Mouse (Mus musculus) yolk sac, embryonic 10.5 days (tissue): ENCODE measurements around the gene Golph3.
A peak's percentile ranks its signal among the peaks of the same experiment; 100 is the strongest.

Experiments used
- DNase-seq: peaks from one replicate; pipeline ENCODE4 v3.0.0-alpha.2; 2017; ENCODE audit warnings: low spot score

Golph3 gene

DNA sequence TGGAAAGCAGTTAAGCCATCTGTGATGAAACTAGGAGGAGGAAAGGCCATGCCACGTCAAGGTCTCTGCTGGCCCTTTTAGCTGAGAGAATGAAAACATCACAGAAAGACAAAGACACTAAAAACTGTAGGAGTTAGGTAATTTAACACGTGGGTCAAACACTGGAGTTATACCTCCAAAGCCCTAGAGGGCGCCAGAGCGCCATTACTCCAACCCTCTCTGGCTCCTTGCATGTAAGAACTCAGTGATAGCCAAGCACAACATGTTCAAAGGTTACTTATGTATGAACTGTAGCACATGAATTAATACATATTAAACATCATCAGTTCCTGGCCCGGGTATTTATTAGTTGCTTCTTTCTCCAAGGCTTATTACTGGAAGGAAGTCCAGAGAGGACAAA, 59.3 kb downstream of the Golph3 start:
- DNase-seq: peak; percentile 30

DNA sequence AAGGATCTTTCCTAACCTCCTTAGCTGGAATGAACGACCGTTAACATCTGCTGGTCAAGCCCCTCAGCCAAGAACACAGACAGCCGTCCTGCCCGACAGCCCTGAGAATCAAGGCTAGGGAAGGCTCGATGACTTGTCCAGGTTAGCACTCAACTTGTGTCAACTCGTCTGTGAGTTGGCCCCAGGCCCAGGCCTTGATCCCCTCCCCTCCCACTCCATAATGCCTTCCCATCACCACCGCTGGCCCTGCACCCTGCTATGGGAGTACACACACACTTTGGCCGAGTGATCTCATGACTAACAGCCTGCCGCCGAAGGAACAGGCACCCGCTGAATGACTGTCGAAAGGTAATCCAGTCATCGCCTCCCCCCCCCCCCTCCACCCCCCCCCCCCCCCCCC, 63.4 kb downstream of the Golph3 start:
- no peak for DNase-seq

DNA sequence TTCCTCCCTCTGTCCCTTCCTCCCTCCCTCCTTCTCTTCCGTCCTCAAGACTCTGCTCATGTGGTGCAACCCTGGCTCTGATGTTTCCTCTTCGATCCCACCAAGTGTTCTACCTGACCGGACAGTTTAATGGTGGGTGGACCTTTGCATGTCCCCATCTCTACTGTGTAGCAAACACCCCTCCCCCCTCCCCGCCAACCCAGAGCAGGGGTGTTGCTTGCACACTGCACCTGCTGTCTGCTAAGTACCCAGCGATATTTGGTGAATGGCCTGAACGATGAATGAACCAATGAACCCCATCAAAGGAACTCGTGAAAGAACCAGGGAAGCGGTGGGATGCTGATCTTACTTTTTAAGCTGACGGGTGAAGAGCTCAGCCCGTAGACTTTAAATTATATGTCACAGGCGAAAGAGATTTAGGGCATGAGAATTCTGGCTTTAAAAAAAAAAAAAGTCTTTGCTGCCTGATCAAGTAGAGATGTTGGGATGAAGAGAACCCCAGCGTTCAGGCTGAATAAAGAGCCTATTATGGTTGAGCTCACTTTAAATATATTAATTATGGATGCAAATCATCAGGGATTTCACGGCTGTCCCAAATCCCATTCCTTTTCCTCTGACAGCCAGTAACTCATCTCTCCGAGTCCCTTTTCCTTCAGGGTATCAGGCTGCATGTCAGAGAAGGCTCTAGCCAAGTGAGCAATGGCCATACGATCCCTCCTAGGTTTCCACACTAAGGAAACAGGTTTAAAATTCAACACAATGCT, 67.7 kb downstream of the Golph3 start:
- DNase-seq: no peak

DNA sequence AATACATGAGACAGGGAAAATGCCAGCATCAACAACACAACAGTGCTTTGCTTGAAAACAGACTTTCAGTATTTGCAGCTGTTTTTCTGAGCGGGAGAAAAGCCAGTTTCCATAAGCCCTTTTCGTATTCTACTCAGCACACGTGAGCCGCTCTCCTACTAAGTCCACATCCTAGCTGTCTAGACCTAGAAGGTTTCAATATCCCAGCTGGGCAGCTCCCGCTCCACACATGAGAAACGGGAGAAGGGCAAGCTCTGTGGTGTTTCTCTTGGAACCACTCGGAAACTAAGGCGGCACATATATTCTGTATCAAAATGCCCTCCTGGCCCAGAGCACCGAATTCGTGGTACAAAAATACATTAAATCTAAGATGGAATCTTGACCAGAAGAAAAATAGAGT, 73.5 kb downstream of the Golph3 start:
- DNase-seq: no peak

DNA sequence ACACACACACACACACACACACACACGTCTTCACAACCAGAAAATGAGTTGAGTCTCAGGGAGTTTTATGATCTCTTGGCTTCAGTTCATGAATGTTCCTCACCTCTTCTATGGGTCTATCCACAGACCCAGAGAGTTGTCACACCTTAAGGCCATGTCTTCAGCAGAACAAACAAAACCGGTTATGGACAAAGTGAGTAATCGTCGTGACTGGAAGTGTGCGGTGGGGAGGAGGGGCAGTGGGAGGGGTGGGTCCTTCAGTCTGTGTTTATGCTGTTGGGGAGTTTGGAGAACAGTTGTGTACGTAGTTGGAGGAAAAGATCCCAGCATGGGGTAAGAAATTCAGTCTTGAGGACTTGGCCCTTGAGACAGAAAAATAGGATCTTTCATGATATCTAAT, 75.8 kb downstream of the Golph3 start:
- no peak for DNase-seq
